Mouse (Mus musculus): Measurements from ENCODE around the gene Pde4a.

Gene Pde4a

DNA sequence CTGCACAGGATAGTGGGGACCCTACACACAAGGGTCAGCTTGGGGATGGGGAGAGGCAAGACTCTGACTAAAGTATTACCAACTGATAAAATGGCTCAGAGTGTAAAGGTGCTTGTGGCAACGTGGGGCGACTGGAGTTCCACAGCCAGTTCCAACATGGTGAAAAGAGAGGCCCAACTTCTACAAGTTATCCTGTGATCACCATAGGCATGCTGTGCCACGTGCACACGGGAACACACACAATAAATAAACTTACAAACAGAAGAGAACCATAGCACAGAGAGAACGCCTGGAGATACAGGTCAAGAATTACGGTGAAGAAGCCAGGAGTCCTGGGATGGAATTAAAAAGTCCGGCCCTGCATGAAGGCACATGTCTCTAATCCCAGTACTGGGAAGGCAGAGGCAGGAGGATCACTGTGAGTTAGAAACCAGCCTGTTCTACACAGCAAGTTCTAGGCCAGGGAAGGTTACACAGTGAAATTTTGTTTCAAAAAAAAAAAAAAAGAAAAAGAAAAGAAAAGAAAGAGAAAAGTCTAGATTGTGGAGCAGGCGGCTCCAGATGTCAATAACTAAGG lies 16.3 kb upstream of the Pde4a start:
- no peak for DNase-seq (ENCODE audit: low spot score in 2 of 2)

- peak; percentile 80 to 89 for DNase-seq (ENCODE audit: low spot score in 2 of 2)
Observed at GRCm38 (mm10) chr9:21149654-21150419, 15.7 kb upstream of the Pde4a start, which contains the start of gene Cdc37. TSS of gene Cdc37 (minus strand) at chr9:21149982.

DNA sequence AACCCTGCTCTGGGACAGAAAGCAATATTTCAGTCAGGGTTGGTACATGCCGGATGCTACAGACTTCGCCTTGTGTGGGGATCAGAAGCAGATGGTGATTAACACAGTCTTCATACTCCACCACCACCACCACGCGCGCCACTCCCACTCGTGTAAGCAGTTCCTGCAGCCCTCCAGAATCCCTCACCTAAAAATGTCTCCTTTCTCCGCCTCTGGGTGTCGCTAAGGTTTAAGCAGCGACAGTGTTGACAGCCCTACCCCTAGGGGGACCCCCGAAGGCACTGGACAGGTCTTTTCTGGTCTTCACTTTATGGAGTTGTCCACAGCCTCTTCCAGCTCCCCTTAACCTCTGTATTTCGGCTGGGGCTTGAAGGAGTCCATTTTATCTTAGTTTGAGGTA lies 12.8 kb upstream of the Pde4a start:
- DNase-seq (ENCODE audit: low spot score in 2 of 2) = no peak

GRCm38 (mm10) chr9:21153331-21153730 lies 12.2 kb upstream of the Pde4a start:
- no peak for DNase-seq (ENCODE audit: low spot score in 2 of 2)

DNA sequence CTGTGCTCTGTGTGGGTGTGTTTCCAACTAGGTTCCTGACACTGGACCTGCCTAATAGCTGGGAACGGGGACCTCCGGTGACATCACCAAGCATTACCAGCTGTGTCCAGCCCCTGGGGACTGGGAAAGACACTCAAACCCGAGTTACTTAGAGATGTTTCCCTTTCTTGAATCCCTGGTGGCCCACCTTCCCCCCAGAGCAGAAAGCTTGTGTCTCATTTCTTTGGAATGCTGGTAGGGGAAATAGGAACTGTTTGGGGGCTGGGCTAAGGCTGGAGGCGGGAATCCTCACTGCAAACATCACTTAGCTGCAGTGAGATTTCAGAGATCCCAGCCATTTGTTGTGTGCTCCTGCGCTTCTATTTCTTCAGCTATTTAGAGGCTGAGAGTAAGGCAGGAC lies 11.7 kb upstream of the Pde4a start:
- DNase-seq (ENCODE audit: low spot score in 2 of 2) = no peak

DNA sequence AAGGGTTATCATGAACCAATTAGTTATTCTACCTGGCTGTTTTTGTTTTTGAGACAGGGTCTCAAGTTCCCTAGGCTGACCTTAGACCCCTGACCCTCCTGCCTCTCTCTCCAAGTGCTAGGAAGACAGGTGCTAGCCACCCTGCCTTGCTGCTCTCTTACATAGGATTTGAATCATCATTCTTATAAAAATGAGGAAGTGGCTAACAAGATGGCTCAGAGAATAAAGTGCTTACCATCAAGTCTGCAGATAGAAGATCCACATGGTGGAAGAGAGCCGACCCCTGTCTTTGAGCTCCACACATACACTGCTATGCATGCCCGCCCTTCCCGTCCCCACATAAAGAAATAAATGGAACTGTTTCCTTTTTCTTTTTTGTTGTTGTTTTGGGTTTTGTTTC lies 10.7 kb upstream of the Pde4a start:
- no peak for DNase-seq (ENCODE audit: low spot score in 2 of 2)

DNA sequence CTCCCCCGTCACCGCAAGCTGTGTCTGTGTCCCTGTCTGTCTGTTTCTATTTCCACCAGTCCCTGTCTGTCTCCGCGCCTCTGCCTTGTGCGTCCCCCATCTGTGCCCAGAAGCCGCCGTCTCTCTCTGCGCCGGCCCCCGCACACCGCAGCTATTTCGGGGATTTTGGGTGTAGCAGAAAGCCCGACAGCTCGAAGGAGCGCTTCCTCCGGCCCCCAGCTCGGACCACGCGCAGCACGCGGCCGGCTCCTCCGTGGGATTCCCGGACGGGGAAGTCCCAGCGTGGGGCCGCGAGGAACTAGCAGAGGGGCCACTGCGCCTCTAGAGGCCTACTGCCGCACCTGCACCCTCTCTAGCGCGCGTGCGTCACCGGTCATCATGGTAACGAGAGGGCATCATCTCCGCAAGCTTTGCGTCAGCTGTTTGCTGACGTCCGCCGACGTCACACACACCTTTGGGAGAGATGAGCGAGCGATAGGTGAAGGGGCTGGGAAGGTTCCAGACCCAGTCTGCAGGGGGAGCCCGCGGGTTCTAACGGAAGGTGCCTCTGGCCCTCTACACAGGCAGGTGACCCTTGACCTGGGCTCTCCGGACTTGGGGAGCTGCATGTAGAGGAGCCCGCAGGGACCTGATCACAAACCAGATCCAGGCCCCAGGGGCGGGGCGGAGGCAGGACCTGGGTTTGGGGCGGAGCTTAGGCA lies 4.2 kb upstream of the Pde4a start:
- peak; percentile 67 to 80 for DNase-seq (ENCODE audit: low spot score in 2 of 2)

DNA sequence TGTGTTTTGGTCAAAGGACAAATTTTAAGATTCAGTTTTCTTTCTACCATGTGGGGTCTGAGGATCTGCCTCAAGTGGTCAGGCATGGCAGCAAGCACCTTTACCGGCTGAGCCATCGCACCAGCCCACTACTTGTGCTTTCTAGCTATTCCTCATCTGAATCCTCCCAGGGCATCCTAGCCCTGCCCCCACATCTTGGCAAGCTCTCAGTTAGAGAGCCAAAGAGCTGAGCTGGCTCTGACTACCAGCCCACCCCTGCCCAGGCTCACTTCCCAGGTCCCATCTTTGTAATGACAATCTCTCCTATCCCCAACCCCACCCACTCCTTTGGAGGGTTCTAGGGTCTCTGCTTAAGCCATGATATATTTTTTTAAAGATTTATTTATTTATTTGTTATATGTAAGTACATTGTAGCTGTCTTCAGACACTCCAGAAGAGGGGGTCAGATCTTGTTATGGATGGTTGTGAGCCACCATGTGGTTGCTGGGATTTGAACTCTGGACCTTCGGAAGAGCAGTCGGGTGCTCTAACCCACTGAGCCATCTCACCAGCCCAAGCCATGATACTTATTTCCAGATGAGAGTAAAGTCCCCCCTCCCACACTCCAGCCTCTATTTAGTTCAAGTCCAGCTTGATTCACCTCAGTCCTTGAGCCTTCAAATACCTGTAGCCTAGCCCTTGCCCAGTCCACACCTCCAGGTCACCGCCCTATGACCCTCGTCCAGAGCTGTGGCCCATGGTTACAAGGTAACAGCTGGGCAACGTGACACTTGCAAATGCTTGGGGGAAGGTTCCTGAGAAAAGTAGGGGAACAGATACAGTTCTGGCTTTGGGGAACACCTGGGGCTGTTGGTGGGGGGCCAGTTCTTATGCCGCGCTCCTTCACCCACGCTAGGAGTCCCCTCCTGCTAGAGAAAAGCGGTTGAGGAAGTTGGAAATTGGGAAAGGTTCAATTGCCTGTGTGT lies 2.1 kb upstream of the Pde4a start:
- DNase-seq (ENCODE audit: low spot score in 2 of 2) = no peak

DNA sequence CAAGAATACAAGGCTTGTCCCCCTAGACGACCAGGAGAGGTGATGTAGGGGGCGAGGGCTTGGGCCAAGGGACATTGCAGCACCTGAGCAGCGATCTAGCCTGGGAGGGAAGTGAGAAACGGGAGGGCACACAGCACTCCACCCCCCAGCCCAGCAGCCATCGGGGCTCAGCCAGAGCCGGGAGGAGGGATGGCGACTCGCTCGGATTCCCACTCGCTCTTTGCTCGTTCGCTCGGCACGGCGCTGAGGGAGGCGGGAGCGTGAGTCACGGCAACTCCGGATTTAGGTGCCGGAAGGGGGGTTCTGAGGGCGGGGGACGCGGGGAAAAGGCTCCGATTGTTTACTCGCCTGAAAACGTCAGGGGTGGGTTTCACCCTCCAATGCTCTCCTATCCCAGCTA lies 1.4 kb upstream of the Pde4a start:
- no peak for DNase-seq (ENCODE audit: low spot score in 2 of 2)

GRCm38 (mm10) chr9:21165952-21166451 lies 488 bp downstream of the Pde4a start:
- peak in 1 of 2 experiments; percentile 60 for DNase-seq (ENCODE audit: low spot score in 2 of 2)

GRCm38 (mm10) chr9:21166516-21166915 lies 1.0 kb downstream of the Pde4a start:
- DNase-seq (ENCODE audit: low spot score in 2 of 2) = no peak

DNA sequence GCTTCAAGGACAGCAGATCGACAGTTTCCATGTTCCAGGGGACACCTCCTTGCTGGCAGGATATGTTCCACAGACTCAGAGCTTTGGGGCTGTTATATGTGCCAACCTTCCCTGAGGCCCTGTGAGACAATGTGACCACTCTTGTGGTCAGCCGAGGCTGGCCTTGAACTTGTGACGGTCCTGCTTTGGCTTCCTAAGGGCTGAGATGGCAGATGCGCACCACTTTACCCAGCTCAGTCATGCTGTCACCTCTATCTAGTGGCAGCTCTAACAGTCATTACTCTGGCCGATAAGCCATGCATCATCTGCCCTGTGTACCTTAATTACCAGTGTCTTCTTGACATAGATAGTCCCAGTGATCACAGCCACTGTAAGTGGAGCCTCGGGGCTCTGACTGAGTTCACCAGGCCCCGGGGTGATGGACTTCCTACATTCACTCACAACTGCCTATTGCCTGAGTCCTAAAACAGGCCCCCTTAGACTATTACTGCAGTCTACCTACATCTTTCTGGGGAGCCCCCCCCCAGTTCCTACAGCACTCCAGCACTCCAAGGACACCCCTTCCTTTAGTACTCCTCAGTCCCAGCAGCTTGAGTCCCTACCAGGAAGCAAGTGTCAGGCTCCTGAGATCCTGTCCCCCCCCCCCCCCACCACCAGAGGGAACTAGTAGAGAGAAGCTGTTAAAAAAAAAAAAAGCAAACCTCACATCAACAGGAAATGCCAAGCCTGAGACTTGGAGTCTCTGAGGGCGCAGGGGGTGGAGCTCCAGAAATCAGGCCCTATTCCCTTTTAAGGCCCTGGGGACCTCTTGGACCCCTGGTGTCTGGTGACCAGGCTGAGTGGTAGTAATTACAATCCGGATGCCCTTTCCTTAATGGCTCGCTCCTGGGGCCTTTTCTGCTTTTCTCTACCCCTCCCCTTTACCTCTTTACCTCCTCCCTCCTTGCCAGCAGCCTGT lies 1.9 kb downstream of the Pde4a start:
- no peak for DNase-seq (ENCODE audit: low spot score in 2 of 2)

GRCm38 (mm10) chr9:21168161-21169123 lies 2.9 kb downstream of the Pde4a start:
- DNase-seq (ENCODE audit: low spot score in 2 of 2) = peak; percentile 58 to 76

DNA sequence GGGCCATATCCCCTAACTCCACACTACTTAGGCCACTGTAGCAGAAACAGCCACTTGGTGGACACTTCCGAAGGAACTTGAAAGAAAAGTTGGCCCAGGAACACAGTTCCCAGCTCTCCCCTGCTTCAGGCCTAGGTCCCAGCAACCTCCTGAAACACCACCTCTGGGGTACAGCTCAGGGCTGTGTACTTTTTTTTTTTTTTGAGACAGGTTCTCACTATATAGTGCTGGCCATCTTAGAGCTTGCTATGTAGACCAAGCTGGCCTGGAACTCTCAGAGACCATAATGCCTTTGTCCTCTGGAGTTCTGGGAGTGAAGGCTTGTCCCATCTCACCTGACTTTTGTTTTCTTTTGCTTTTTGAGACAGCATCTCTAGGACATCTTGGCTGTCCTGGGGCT lies 3.6 kb downstream of the Pde4a start:
- no peak for DNase-seq (ENCODE audit: low spot score in 2 of 2)

DNA sequence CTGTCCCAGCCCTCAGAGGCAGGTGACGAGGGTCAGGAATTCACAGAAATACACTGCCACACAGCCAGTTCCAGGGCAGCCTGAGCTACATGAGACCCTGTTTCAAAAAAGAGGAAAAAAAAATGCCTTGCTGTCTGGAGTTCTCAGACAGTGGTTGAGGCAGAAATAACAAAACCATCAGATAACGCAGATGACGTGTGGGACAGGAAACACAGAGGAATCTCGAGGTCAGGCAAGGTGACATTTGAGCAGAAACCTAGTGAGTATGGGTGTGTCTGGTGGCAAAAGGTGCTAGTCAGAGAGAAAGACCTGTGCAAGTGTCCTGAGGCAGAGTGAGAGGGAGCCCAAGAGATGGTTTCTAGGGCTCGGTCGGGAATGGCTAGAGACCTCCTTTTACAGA lies 6.8 kb downstream of the Pde4a start:
- no peak for DNase-seq (ENCODE audit: low spot score in 2 of 2)

GRCm38 (mm10) chr9:21180402-21180801 lies 14.9 kb downstream of the Pde4a start:
- DNase-seq (ENCODE audit: low spot score in 2 of 2) = no peak

DNA sequence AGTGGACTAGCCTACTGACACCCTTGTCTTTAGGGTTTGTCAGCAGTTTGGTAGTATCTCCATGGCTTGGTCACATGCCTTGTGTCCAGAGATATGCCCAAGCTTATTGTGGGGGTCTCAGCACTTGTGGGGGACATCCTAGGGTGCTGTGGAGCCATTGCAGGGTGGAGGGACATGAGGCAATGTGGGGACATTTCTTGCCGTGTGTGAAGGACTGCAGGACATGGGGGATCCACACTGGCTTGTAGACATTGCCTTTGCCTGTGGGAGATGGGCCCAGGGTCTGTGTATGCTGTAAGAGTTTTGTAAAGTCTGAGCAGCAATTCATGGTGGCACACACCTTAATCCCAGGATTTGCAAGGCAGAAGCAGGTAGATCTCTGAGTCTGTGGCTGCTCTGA lies 15.3 kb downstream of the Pde4a start:
- DNase-seq (ENCODE audit: low spot score in 2 of 2) = no peak

DNA sequence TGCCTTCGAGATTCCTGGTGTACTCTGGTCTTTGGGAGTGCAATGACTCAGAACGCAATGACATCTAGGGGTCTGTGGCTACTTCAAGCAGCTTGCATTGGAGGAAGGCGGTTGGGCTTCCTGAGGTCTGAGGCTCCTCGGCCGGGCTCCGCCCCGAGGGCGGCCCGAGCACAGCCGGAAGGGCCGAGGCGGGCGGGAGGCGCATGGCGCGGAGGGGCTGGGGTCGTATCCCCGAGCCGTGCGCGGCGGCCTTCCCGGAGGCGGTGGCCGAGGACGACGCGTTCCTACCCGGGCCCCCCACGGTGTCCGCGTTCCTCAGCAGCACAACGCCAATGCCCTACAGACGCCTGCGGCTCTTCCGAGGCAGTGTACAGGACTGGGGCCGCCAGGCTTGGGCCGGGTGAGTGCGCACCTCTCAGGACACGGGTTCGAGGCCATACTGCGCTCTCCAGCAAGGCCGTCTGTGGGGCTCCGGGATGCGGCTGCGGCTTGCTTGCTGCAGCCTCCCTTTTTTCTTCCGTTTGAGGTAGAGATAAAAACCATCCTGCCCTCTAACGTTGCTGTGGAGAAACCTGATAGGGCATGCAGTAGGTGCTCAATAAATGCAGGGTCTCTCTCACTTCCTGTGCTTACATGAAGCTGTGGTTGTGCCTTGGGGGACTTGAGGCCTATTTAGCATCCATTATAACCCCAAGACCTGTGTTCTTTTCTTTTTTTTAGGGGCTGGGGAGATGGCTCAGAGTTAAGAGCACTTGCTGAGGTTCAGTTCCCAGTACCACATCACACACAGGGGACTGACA lies 16.1 kb downstream of the Pde4a start:
- DNase-seq (ENCODE audit: low spot score in 2 of 2) = no peak

Measured in spleen, postnatal 14 days (tissue).